Mouse (Mus musculus) G1E (cell line): Measurements from ENCODE around the gene Spata17.

Experiments
- CTCF ChIP-seq: IDR thresholded peaks from 2 replicates; pipeline ENCODE4 v1.5.1; 2012; ENCODE audit warnings: low read depth, low read length, inconsistent platforms, mixed read lengths
- GATA1 ChIP-seq: IDR thresholded peaks from 2 replicates; pipeline ENCODE4 v1.6.1; 2012; ENCODE audit warnings: borderline replicate concordance, low read length, inconsistent platforms, mixed read lengths
- TAL1 ChIP-seq: conservative IDR thresholded peaks from 2 replicates; pipeline ENCODE4 v1.6.1; 2012; ENCODE audit warnings: low read depth, low read length, inconsistent platforms, mixed read lengths

DNA sequence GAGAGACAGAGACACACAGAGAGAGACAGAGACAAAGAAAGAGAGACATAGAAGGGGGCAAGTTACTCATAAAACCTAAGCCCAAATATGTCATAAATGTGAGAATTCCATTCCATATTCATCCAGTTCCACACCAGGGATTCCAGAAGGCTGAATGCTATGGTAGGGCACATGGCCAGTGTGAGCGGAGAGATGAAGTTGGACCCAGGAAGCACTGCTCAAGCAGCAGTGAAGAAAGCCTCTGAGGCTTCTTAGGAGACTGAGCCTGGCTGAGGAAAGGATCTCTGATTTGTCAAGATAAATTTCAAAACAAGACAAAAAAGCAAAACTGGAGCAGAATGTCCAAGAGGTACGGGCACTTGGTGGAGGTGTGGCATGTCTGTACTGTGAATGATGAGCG, 90.3 kb downstream of the Spata17 start:
- TF ChIP-seq CTCF (no peak), GATA1 (no peak), TAL1 (no peak)
